Mouse (Mus musculus): ENCODE measurements around the gene Ap1g1.

GRCm38 (mm10) chr8:109847866-109848265, 69.5 kb downstream of the Ap1g1 start:
- TF ChIP-seq CTCF (conservative IDR thresholded peaks at IDR 0.05; ENCODE audit: low read length) (no peak), POU5F1 (IDR thresholded peaks at IDR 0.05; ENCODE audit: borderline replicate concordance, low read length) (no peak)

Measured in E14TG2a.4 (cell line).